Mouse (Mus musculus) hindbrain, embryonic 14.5 days (tissue): ENCODE measurements around the gene Prm3. TPM values are rescaled to one million over a fixed set of nuclear protein-coding genes. Genes with fewer than 3 reads are reported as not detected.

Experiments
- ATAC-seq: fragments of 200-750 bp; cut with Nextera tagmentation; 2 replicates; pipeline ENCODE4 v1.8.0; 2017; ENCODE audit warnings: moderate number of reproducible peaks, mild to moderate bottlenecking, moderate TSS enrichment, moderate library complexity; ENCODE audit not compliant: low FRiP score
- DNase-seq: peaks from one replicate; pipeline ENCODE4 v3.0.0-alpha.2; 2015; ENCODE audit warnings: low spot score
- H3K27ac ChIP-seq: fragments of 300-500 bp; sonication (generic); 2 replicates; pipeline ENCODE4 v1.5.1; 2014; ENCODE audit warnings: mild to moderate bottlenecking, moderate library complexity
- H3K27me3 ChIP-seq: fragments of 300-500 bp; sonication (generic); 2 replicates; pipeline ENCODE4 v1.6.1; 2014; ENCODE audit warnings: mild to moderate bottlenecking, low read length, mixed read lengths; ENCODE audit not compliant: control insufficient read depth, insufficient read depth
- H3K36me3 ChIP-seq: fragments of 300-500 bp; sonication (generic); replicated peaks from 2 replicates; pipeline ENCODE4 v1.6.1; 2014; ENCODE audit not compliant: control insufficient read depth, insufficient read depth
- H3K4me1 ChIP-seq: fragments of 300-500 bp; sonication (generic); replicated peaks from 2 replicates; pipeline ENCODE4 v1.6.1; 2014; ENCODE audit warnings: antibody characterized with exemption, low read length, mixed read lengths; ENCODE audit not compliant: control insufficient read depth, insufficient read depth
- H3K4me2 ChIP-seq: fragments of 300-500 bp; sonication (generic); replicated peaks from 2 replicates; pipeline ENCODE4 v1.6.1; 2014; ENCODE audit warnings: mild to moderate bottlenecking, moderate library complexity
- H3K4me3 ChIP-seq: fragments of 300-500 bp; sonication (generic); replicated peaks from 2 replicates; pipeline ENCODE4 v1.5.1; 2014; ENCODE audit warnings: mild to moderate bottlenecking, low read length
- H3K9ac ChIP-seq: fragments of 300-500 bp; sonication (generic); 2 replicates; pipeline ENCODE4 v1.6.1; 2014
- H3K9me3 ChIP-seq: fragments of 300-500 bp; sonication (generic); 2 replicates; pipeline ENCODE4 v1.6.1; 2016; ENCODE audit warnings: low read length; ENCODE audit not compliant: control insufficient read depth
- WGBS: fragments of 180-500 bp; shearing (Covaris S2); extraction: QIAGEN DNeasy Blood & Tissue Kit; methylation state at CpG from one replicate; pipeline ENCODE4 v1.1.7; 2014; 5-methylcytosine and 5-hydroxymethylcytosine counted together
- polyA plus RNA-seq: library from polyadenylated mRNA; unstranded; fragments of >200 nt; fragmentation: Nextera tagmentation; extraction: Ambion mirVana; gene quantifications from 2 replicates; pipeline ENCODE4 v1.2.1, GENCODE M21; 2014

The Prm3 gene
- polyA plus RNA-seq, 1 experiment from 2014 or later, result not detected

DNA sequence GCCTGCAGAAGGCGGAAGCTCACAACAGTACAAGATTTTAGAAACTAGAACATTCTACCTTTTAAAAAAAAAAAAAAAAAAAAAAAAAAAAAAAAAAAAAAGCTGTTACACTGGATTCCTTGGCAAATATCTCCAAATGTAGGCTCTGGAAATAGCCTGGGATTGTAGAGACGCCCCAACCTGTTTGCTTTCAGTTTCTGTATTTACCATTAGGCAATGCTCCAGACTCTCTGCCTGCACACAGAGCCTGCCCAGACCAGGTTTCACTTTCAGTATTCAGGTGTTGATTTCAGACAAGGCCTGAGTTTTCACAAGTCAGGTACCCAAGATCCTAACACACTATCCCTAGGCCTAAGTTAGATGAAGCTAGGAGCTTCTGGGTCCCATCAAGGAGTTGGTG is 49.6 kb downstream of the Prm3 start:
- ATAC-seq (no peak), DNase-seq (no peak)
- Histone ChIP-seq H3K36me3 (no peaks in the 10 kb centered on the region), H3K9me3 (no peaks in the 10 kb centered on the region), H3K27ac (no peak overlapping the region), H3K9ac (no peak overlapping the region), H3K27me3 (no peaks in the 10 kb centered on the region), H3K4me3 (no peak overlapping the region), H3K4me1 (no peaks in the 10 kb centered on the region), H3K4me2 (no peak overlapping the region)
- WGBS, result 96% methylated on average over 2 of the region's 2 CpGs

Other genes starting within 250 kb of the Prm3 start
- gene Dexi, start 247.9 kb downstream of the Prm3 start, polyA plus RNA-seq, result 25.0 and 26.0 TPM in 2 replicates
- gene Clec16a, start 245.6 kb downstream of the Prm3 start, polyA plus RNA-seq, result 67.1 and 68.7 TPM in 2 replicates
- gene Socs1, start 5.4 kb downstream of the Prm3 start, polyA plus RNA-seq, result 3.7 and 4.6 TPM in 2 replicates
- gene Tnp2, start 2.3 kb downstream of the Prm3 start, polyA plus RNA-seq, result not detected in 2 replicates
- not detected in 2 replicates for gene Prm2, start 5.2 kb upstream of the Prm3 start, polyA plus RNA-seq
- 0.96 TPM in 1 of 2 replicates, not detected in the other for gene Prm1, start 14.9 kb upstream of the Prm3 start, polyA plus RNA-seq
- gene Gm11172, start 22.0 kb upstream of the Prm3 start, polyA plus RNA-seq, result not detected in 2 replicates
- gene Rmi2, start 44.1 kb upstream of the Prm3 start, polyA plus RNA-seq, result 0.47 and 0.57 TPM in 2 replicates